9 mouse cellular contexts compared by ENCODE assay signal in genomic region chr11:68384592-68385020, GRCm38 (mm10). TPM values are rescaled to one million over a fixed set of nuclear protein-coding genes. Genes with fewer than 3 reads are reported as not detected.
DNase-seq lines count a peak whose midpoint lies in the region; ATAC-seq and TF ChIP-seq lines count a peak whose summit lies in the region.
"Had no signal": no experiment of that assay in that cellular context is flagged by ENCODE, and none has a peak within 500 bp of the region (broad histone marks: within the 10 kb centered on the region; RNA-seq: fewer than 3 reads in every experiment).

No protein-coding gene starts in this region.

- no peak overlapping the region for H3K27ac ChIP-seq in testis, adult 2 months (ENCODE audit: control insufficient read depth, insufficient read depth, low read depth, low read length)
- no peak overlapping the region for H3K27ac ChIP-seq in limb, embryonic 11.5 days (replicated peaks; ENCODE audit: low read depth, low read length)
- no peak overlapping the region for H3K27ac ChIP-seq in stomach, embryonic 14.5 days (ENCODE audit: low read length)

- no peaks in the 10 kb centered on the region for H3K36me3 ChIP-seq in testis, adult 2 months (ENCODE audit: control insufficient read depth, insufficient read depth, low read length)
- no peaks in the 10 kb centered on the region for H3K36me3 ChIP-seq in limb, embryonic 11.5 days (ENCODE audit: control insufficient read depth, insufficient read depth, low read length)
- H3K36me3 ChIP-seq in stomach, embryonic 14.5 days (ENCODE audit: control insufficient read depth, insufficient read depth, low read length) = no peaks in the 10 kb centered on the region

- H3K4me3 ChIP-seq in testis, adult 2 months (ENCODE audit: control insufficient read depth, low read depth, low read length) = peak overlapping the region; percentile 38
- H3K4me3 ChIP-seq in limb, embryonic 11.5 days (ENCODE audit: low read depth, low read length) = peak overlapping the region; percentile 49
- H3K4me3 ChIP-seq in stomach, embryonic 14.5 days (ENCODE audit: low read depth, low read length) = peak overlapping the region; percentile 70
- H3K4me3 ChIP-seq: erythroblast, embryonic 14.5 days had no signal

- no peak for TF ChIP-seq CTCF in testis, adult 2 months (IDR thresholded peaks at IDR 0.05; ENCODE audit: control insufficient read depth, insufficient read depth, insufficient replicate concordance, low read depth, low read length)

- 0% methylated on average over 27 of the region's 27 CpGs for WGBS in limb, embryonic 11.5 days
- WGBS in stomach, embryonic 14.5 days = 4% methylated on average over 27 of the region's 27 CpGs

- H3K9ac ChIP-seq in limb, embryonic 11.5 days (ENCODE audit: low read length) = peak overlapping the region; percentile 52
- H3K9ac ChIP-seq in stomach, embryonic 14.5 days (replicated peaks; ENCODE audit: low read depth, low read length) = peak overlapping the region; percentile 63

- peaks cover 2% of the 10 kb centered on the region; the same call in 1 of the 2 replicates for H3K27me3 ChIP-seq in testis, adult 2 months (ENCODE audit: control insufficient read depth, insufficient read depth, low read length)
- peaks cover 51% of the 10 kb centered on the region for H3K27me3 ChIP-seq in limb, embryonic 11.5 days (ENCODE audit: control insufficient read depth, insufficient read depth, low read length)
- H3K27me3 ChIP-seq in stomach, embryonic 14.5 days (ENCODE audit: control insufficient read depth, insufficient read depth, low read length) = 0 out of 2 replicates have a peak, but pooled peaks cover 7% of the 10 kb centered on the region

- no peaks in the 10 kb centered on the region for H3K9me3 ChIP-seq in limb, embryonic 11.5 days (ENCODE audit: control insufficient read depth, low read length)
- H3K9me3 ChIP-seq in stomach, embryonic 14.5 days (ENCODE audit: control insufficient read depth, low read depth, low read length) = no peaks in the 10 kb centered on the region

- ATAC-seq in limb, embryonic 11.5 days (ENCODE audit: insufficient number of reproducible peaks, low FRiP score, low TSS enrichment, low read depth) = no peak
- ATAC-seq in stomach, embryonic 14.5 days (ENCODE audit: insufficient number of reproducible peaks, insufficient read depth, low FRiP score, low read depth) = no peak
- ATAC-seq in CD4-positive, CD25-positive, alpha-beta regulatory T cell, adult 4 months = no peak

- DNase-seq in cerebellum, postnatal 10 days = peak; percentile 65 to 73
- no peak for DNase-seq in cerebellum, adult 9-11 months
- DNase-seq in testis, postnatal 14 days (ENCODE audit: low spot score) = no peak
- peak; percentile 59 for DNase-seq in limb, embryonic 11.5 days (ENCODE audit: low spot score)
- DNase-seq in layer of hippocampus, adult 9-10 months (ENCODE audit: low spot score) = no peak

- peaks cover 25% of the 10 kb centered on the region for H3K4me1 ChIP-seq in testis, adult 2 months (ENCODE audit: control insufficient read depth, insufficient read depth, low read length)
- H3K4me1 ChIP-seq in limb, embryonic 11.5 days (ENCODE audit: control insufficient read depth, insufficient read depth, low read length) = peaks cover 18% of the 10 kb centered on the region
- peaks cover 21% of the 10 kb centered on the region for H3K4me1 ChIP-seq in stomach, embryonic 14.5 days (ENCODE audit: control insufficient read depth, insufficient read depth, low read length)

- TF ChIP-seq POLR2A in testis, adult 2 months (IDR thresholded peaks at IDR 0.05; ENCODE audit: control insufficient read depth, low read depth, low read length) = no peak

- H3K4me2 ChIP-seq in limb, embryonic 11.5 days (ENCODE audit: low read depth, severe bottlenecking) = peak overlapping the region; percentile 85
- peak overlapping the region; percentile 94 for H3K4me2 ChIP-seq in stomach, embryonic 14.5 days (replicated peaks; ENCODE audit: low read depth, low read length)

RNA-seq across cellular contexts. Expression of gene Ntn1, which starts 16.0 kb away (rescaled TPM):
- polyA plus RNA-seq in testis, adult 2 months (2012; rRNA removed) = 1.6 and 2.4 TPM in 2 replicates
- 3.3 and 5.4 TPM in 2 replicates for polyA plus RNA-seq in limb, embryonic 11.5 days (2014; fragmentation: Nextera tagmentation; extraction: Ambion mirVana)
- 8.7 and 10.9 TPM in 2 replicates for polyA plus RNA-seq in stomach, embryonic 14.5 days (2014; fragmentation: Nextera tagmentation; extraction: Ambion mirVana)
- under 1 TPM; 0.63 to 0.90 TPM for polyA plus RNA-seq in CD4-positive, CD25-positive, alpha-beta regulatory T cell, adult 4 months (2017; shearing (Covaris generic))
- polyA plus RNA-seq: erythroblast, embryonic 14.5 days had no signal

RNA-seq across cellular contexts. Expression of gene Pik3r5, which starts 47.3 kb away (rescaled TPM):
- 0.69 and 0.77 TPM in 2 replicates for polyA plus RNA-seq in testis, adult 2 months (2012; rRNA removed)
- 1.2 and 1.7 TPM in 2 replicates for polyA plus RNA-seq in limb, embryonic 11.5 days (2014; fragmentation: Nextera tagmentation; extraction: Ambion mirVana)
- 1.1 and 1.3 TPM in 2 replicates for polyA plus RNA-seq in stomach, embryonic 14.5 days (2014; fragmentation: Nextera tagmentation; extraction: Ambion mirVana)
- polyA plus RNA-seq in CD4-positive, CD25-positive, alpha-beta regulatory T cell, adult 4 months (2017; shearing (Covaris generic)) = 10 to 100 TPM; 17.9 to 26.3 TPM

Comparison
In these comparisons a context has a peak if more than half of its experiments do, and no peak if none do; other contexts are left out.
1. DNase-seq: peak in cerebellum, postnatal 10 days (2 of 2) and limb, embryonic 11.5 days (single experiment); none in cerebellum, adult 9-11 months (single experiment), testis, postnatal 14 days (single experiment) and layer of hippocampus, adult 9-10 months (single experiment).
2. Peak in every context shown above with its lines, with median percentiles within 50 percentile points of each other: H3K4me3 ChIP-seq.